In the genomic region with DNA sequence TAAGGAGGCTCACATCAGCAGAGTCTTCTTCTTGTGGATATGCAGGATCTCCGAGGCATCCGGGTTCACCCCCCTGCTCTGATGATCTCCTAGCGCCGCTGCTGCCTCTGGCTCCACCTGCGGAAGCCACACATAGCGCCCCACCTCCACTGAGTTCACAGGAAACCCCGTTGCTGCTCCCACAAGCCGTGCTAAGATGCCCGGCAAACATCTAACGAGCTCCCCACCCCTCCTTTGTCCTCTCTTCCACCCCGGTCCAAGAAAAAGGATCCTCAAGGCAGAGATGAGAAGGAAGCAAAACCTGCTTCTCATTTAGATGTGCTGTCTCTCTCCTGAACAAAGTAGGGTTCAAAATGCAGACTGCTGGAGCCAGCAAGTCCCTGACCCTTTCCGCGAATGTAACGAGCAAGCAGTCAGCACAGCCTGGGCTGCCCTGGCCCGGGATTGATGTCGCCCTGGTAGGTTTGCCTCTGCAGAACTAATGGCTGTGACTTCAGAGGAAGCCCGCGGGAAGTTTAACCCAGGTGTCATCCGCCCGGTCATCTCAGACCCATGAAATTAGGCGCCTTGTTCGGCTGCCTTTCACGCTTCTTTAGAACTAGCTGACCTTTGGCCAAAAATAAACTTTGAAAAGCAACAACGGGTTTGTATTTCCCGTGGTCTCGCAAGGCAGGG, we compare ENCODE assay signal across 8 mouse cellular contexts. TPM values are rescaled to one million over a fixed set of nuclear protein-coding genes. Genes with fewer than 3 reads are reported as not detected.
A peak's percentile ranks its signal among the peaks of the same experiment; 100 is the strongest.
DNase-seq lines count a peak whose midpoint lies in the region; ATAC-seq and TF ChIP-seq lines count a peak whose summit lies in the region.

No protein-coding gene starts in this region.

- H3K4me2 ChIP-seq in forebrain, embryonic 14.5 days (ENCODE audit: low read length), result peak overlapping the region; percentile 16; the same call in 1 of the 2 replicates

- H3K27me3 ChIP-seq in forebrain, embryonic 14.5 days (replicated peaks; ENCODE audit: control insufficient read depth, insufficient read depth, low read length), result no peaks in the 10 kb centered on the region
- H3K27me3 ChIP-seq in thymus, adult 2 months (ENCODE audit: control insufficient read depth, insufficient read depth, low read length), result no peaks in the 10 kb centered on the region

- H3K4me3 ChIP-seq in forebrain, embryonic 14.5 days (ENCODE audit: low read depth, low read length), result no peak overlapping the region
- peak overlapping the region; percentile 36 for H3K4me3 ChIP-seq in thymus, adult 2 months (ENCODE audit: control insufficient read depth, insufficient read depth, low read length)

- H3K4me1 ChIP-seq in forebrain, embryonic 14.5 days (ENCODE audit: control insufficient read depth, insufficient read depth, low read length), result peaks cover 7% of the 10 kb centered on the region
- H3K4me1 ChIP-seq in thymus, adult 2 months (replicated peaks; ENCODE audit: control insufficient read depth, insufficient read depth, low read length), result peaks cover 13% of the 10 kb centered on the region

- no peak for TF ChIP-seq CTCF in thymus, adult 2 months (IDR thresholded peaks at IDR 0.05; ENCODE audit: borderline replicate concordance, control insufficient read depth, extremely low read depth, insufficient read depth, low read length, poor library complexity)

- peak; percentile 52; the same call in 1 of the 2 replicates for ATAC-seq in forebrain, embryonic 14.5 days
- ATAC-seq in megakaryocyte progenitor cell, adult 5-6 weeks (replicated peaks; ENCODE audit: poor library complexity), result peak; percentile 37; the same call in 1 of the 2 replicates

- H3K27ac ChIP-seq in forebrain, embryonic 14.5 days (ENCODE audit: low read depth, low read length), result no peak overlapping the region; the same call in 1 of the 2 replicates
- H3K27ac ChIP-seq in thymus, adult 2 months (ENCODE audit: control insufficient read depth, insufficient read depth, low read length), result no peak overlapping the region

- no peak for TF ChIP-seq POLR2A in thymus, adult 2 months (IDR thresholded peaks at IDR 0.05; ENCODE audit: control insufficient read depth, extremely low read depth, insufficient read depth, low read length, poor library complexity)

- H3K9me3 ChIP-seq in forebrain, embryonic 14.5 days (replicated peaks; ENCODE audit: control insufficient read depth, low read length), result no peaks in the 10 kb centered on the region

- no peak overlapping the region for H3K9ac ChIP-seq in forebrain, embryonic 14.5 days (ENCODE audit: low read length)

- peak; percentile 34 for DNase-seq in adrenal gland, postnatal 14 days
- no peak for DNase-seq in adrenal gland, adult 8-10 months
- no peak for DNase-seq in forebrain, embryonic 14.5 days (ENCODE audit: low spot score)
- peak; percentile 56 for DNase-seq in kidney, postnatal 10 days
- peak; percentile 79 for DNase-seq in thymus, adult 2 months
- DNase-seq in c-Kit-positive CD71-positive TER-119-positive erythroid progenitor cells, embryonic 14.5 days (ENCODE audit: low spot score), result no peak
- no peak for DNase-seq in cerebellum, adult 11-12 months

- H3K36me3 ChIP-seq in forebrain, embryonic 14.5 days (ENCODE audit: control insufficient read depth, insufficient read depth, low read length), result no peaks in the 10 kb centered on the region
- no peaks in the 10 kb centered on the region for H3K36me3 ChIP-seq in thymus, adult 2 months (ENCODE audit: control insufficient read depth, insufficient read depth, low read length)

- WGBS in forebrain, embryonic 14.5 days, result 37% methylated on average over 26 of the region's 26 CpGs
- 32% methylated on average over 26 of the region's 26 CpGs for WGBS in thymus, adult 2 months

RNA-seq across cellular contexts. Expression of a gene that starts 33.4 kb away (rescaled TPM):
- 0.86 and 19.1 TPM in 2 replicates for total RNA-seq in adrenal gland, postnatal 14 days (2021)
- total RNA-seq in adrenal gland, adult 8-10 months (2022), result not detected
- polyA plus RNA-seq in forebrain, embryonic 14.5 days (2014; fragmentation: Nextera tagmentation; extraction: Ambion mirVana), result 0.06 and 0.16 TPM in 2 replicates
- total RNA-seq in megakaryocyte progenitor cell, adult 5-6 weeks (2015), result not detected in 2 replicates
- total RNA-seq in megakaryocyte progenitor cell, adult 5-6 weeks (2017), result not detected in 2 replicates
- 0.15 and 0.55 TPM in 2 replicates for polyA plus RNA-seq in thymus, adult 2 months (2012; rRNA removed)

Comparison
In these comparisons a context has a peak if more than half of its experiments do, and no peak if none do; other contexts are left out.
1. DNase-seq: peak in adrenal gland, postnatal 14 days (single experiment), kidney, postnatal 10 days (single experiment) and thymus, adult 2 months (single experiment); none in adrenal gland, adult 8-10 months (single experiment), forebrain, embryonic 14.5 days (single experiment), c-Kit-positive CD71-positive TER-119-positive erythroid progenitor cells, embryonic 14.5 days (single experiment) and cerebellum, adult 11-12 months (single experiment).